Mouse (Mus musculus): ENCODE results near the gene Hfe2. TPM values are rescaled to one million over a fixed set of nuclear protein-coding genes. Genes with fewer than 3 reads are reported as not detected.

The Hfe2 gene
- polyA plus RNA-seq, 1 experiment from 2014 or later: 36.4 TPM

DNA sequence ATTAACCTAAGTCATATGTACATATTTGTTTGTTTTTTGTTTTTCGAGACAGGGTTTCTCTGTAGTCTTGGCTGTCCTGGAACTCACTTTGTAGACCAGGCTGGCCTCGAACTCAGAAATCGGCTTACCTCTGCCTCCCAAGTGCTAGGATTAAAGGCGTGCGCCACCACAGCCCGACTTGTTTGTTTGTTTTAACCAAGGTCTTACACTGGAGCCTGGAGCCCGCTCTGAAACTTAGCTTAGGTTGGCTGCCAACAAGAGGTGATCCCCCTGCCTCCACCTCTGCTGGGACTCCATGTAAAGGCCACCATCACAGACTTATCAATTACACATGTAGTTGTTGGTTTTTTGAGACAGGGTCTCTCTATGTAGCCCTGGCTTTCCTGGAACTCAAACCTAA lies 23.9 kb downstream of the Hfe2 start:
- 76% methylated on average over 7 of the region's 7 CpGs for WGBS
- Histone ChIP-seq H3K4me3 (ENCODE audit: low read depth, low read length) (no peak overlapping the region), H3K4me1 (ENCODE audit: control insufficient read depth, insufficient read depth, low read length) (no peaks in the 10 kb centered on the region), H3K9me3 (ENCODE audit: control insufficient read depth, low read length) (no peaks in the 10 kb centered on the region), H3K9ac (ENCODE audit: low read depth, low read length) (no peak overlapping the region), H3K4me2 (ENCODE audit: low read depth, low read length) (no peak overlapping the region), H3K27me3 (replicated peaks; ENCODE audit: control insufficient read depth, insufficient read depth, low read length) (no peaks in the 10 kb centered on the region), H3K36me3 (ENCODE audit: control insufficient read depth, insufficient read depth, low read length) (no peaks in the 10 kb centered on the region), H3K27ac (replicated peaks; ENCODE audit: low read depth, low read length) (no peak overlapping the region)
- ATAC-seq (ENCODE audit: low read depth) (no peak), DNase-seq (ENCODE audit: low spot score) (no peak)

DNA sequence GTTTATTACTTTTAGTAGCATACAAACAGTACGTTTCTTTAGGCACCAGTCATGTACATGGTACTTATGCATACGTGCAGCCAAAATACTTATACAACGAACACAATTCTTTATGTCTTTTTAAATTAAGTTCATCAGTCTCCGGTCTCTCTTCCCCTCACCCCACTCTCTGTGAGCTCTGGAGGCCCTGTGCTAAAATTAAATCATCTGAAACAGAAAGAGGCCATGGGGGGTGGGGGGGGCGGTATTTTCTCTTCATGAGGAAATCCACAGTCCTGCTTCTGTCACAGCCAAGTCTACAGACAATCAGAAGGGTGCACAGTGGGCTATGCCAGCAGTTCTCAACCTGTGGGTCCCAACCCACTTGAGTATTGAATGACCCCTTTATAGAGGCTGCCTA lies 24.4 kb downstream of the Hfe2 start:
- ATAC-seq (ENCODE audit: low read depth) (no peak), DNase-seq (ENCODE audit: low spot score) (no peak)
- Histone ChIP-seq H3K36me3 (ENCODE audit: control insufficient read depth, insufficient read depth, low read length) (no peaks in the 10 kb centered on the region), H3K9me3 (ENCODE audit: control insufficient read depth, low read length) (no peaks in the 10 kb centered on the region), H3K27ac (replicated peaks; ENCODE audit: low read depth, low read length) (no peak overlapping the region), H3K4me3 (ENCODE audit: low read depth, low read length) (no peak overlapping the region), H3K4me2 (ENCODE audit: low read depth, low read length) (no peak overlapping the region), H3K27me3 (replicated peaks; ENCODE audit: control insufficient read depth, insufficient read depth, low read length) (no peaks in the 10 kb centered on the region), H3K4me1 (ENCODE audit: control insufficient read depth, insufficient read depth, low read length) (no peaks in the 10 kb centered on the region), H3K9ac (ENCODE audit: low read depth, low read length) (no peak overlapping the region)
- WGBS: 71% methylated on average over 5 of the region's 5 CpGs

DNA sequence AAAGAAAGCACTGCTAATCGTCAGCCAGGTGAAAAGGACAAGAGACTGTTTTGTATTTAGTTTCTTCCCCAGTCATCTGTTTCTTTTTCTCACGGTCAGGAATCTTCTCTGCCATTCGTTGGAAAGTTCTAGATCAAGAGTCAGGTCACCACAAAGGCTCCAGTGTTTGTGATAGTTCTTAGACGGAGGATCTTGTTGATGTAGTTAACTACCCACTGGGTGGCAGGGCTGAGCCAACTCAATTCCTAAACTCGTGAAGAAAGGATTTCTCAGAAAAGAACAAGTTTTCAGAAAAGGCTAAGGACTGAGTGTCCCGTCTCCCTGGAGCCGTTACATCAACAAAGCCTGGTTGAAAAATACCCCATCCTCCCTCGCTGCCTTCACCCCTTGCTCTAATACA lies 26.2 kb downstream of the Hfe2 start:
- Histone ChIP-seq H3K27me3 (replicated peaks; ENCODE audit: control insufficient read depth, insufficient read depth, low read length) (no peaks in the 10 kb centered on the region), H3K4me1 (ENCODE audit: control insufficient read depth, insufficient read depth, low read length) (peaks cover 12% of the 10 kb centered on the region), H3K4me2 (ENCODE audit: low read depth, low read length) (0 out of 2 replicates have a peak overlapping the region, but pooled peaks have one; percentile 5)

DNA sequence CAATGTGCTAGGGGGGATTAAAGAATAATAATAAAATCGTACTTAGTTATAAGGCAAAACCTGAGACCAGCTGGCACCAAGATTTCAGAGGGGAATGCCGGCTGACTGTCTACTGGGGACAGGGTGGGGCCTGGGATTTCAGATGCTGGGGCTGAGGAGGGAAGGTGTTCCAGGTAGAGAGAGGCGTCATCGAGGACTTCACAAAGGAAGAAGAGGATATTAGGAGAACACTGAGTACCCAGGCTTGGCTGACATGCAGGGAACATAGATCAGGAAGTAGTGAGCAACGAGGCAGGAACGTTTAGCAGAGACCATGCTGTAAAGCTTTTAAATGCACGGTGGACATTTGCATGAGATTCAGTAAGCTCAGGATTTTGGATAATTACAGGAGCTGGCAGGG lies 26.9 kb downstream of the Hfe2 start:
- ATAC-seq (ENCODE audit: low read depth) (no peak), DNase-seq (ENCODE audit: low spot score) (no peak)
- H3K9me3 ChIP-seq (ENCODE audit: control insufficient read depth, low read length): no peaks in the 10 kb centered on the region
- peaks cover 12% of the 10 kb centered on the region for H3K4me1 ChIP-seq (ENCODE audit: control insufficient read depth, insufficient read depth, low read length)
- H3K36me3 ChIP-seq (ENCODE audit: control insufficient read depth, insufficient read depth, low read length): no peaks in the 10 kb centered on the region
- no peak overlapping the region for H3K4me3 ChIP-seq (ENCODE audit: low read depth, low read length)
- no peak overlapping the region; the same call in 1 of the 2 replicates for H3K27ac ChIP-seq (replicated peaks; ENCODE audit: low read depth, low read length)
- H3K9ac ChIP-seq (ENCODE audit: low read depth, low read length): no peak overlapping the region
- WGBS: 68% methylated on average over 7 of the region's 7 CpGs
- H3K4me2 ChIP-seq (ENCODE audit: low read depth, low read length): no peak overlapping the region
- H3K27me3 ChIP-seq (replicated peaks; ENCODE audit: control insufficient read depth, insufficient read depth, low read length): no peaks in the 10 kb centered on the region

More for the DNA sequence above, 26.2 kb downstream of the Hfe2 start:
- DNase-seq (ENCODE audit: low spot score) (peak; percentile 84), ATAC-seq (ENCODE audit: low read depth) (0 out of 2 replicates have a peak, but pooled peaks have one; percentile 17)
- Histone ChIP-seq H3K4me3 (ENCODE audit: low read depth, low read length) (no peak overlapping the region), H3K27ac (replicated peaks; ENCODE audit: low read depth, low read length) (peak overlapping the region; percentile 46; the same call in 1 of the 2 replicates), H3K9ac (ENCODE audit: low read depth, low read length) (peak overlapping the region; percentile 47; the same call in 1 of the 2 replicates), H3K9me3 (ENCODE audit: control insufficient read depth, low read length) (no peaks in the 10 kb centered on the region), H3K36me3 (ENCODE audit: control insufficient read depth, insufficient read depth, low read length) (no peaks in the 10 kb centered on the region)
- 8% methylated on average over 8 of the region's 8 CpGs for WGBS

DNA sequence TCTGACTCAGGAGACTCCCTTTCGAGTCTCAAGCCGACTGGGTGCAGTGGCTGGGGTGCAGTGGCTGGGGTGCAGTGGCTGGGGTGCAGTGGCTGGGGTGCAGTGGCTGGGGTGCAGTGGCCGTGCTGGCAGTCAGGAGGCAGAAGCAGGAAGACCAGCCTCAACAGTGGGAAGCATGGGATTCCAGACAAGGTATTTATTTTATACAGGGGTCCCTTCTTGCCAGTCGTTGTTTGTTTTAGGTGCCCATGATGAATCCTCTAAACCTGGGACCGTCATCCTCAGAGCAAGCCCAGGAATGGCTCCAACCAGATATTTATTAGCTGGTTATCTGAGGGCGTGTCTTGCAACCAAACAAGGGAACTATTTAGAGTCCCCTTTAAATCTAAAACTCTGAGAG lies 28.6 kb downstream of the Hfe2 start:
- Histone ChIP-seq H3K4me2 (ENCODE audit: low read depth, low read length) (no peak overlapping the region), H3K9ac (ENCODE audit: low read depth, low read length) (no peak overlapping the region), H3K9me3 (ENCODE audit: control insufficient read depth, low read length) (no peaks in the 10 kb centered on the region), H3K27ac (replicated peaks; ENCODE audit: low read depth, low read length) (no peak overlapping the region), H3K27me3 (replicated peaks; ENCODE audit: control insufficient read depth, insufficient read depth, low read length) (no peaks in the 10 kb centered on the region), H3K4me3 (ENCODE audit: low read depth, low read length) (no peak overlapping the region), H3K4me1 (ENCODE audit: control insufficient read depth, insufficient read depth, low read length) (peaks cover 12% of the 10 kb centered on the region), H3K36me3 (ENCODE audit: control insufficient read depth, insufficient read depth, low read length) (no peaks in the 10 kb centered on the region)
- ATAC-seq (ENCODE audit: low read depth) (no peak), DNase-seq (ENCODE audit: low spot score) (no peak)
- 73% methylated on average over 6 of the region's 6 CpGs for whole genome bisulfite sequencing

DNA sequence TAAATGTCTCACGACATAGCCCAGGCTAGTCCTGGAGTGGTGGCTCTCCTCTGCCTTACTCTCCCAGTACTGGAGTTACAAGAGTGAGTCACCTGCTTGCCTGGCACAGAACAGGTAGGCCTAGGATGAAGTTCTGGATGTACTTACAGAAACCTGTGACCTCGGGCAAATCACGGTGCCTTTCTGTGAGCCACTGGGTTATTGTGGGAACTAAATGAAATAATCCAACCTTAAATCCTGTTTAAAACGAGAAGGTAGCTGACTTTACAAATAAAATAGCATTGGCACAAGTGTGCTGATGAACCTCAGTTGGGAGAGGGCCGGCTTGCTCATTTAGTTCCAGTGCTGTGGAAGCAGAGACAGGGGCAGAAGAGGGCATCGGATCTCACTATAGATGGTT lies 29.3 kb downstream of the Hfe2 start:
- 77% methylated on average over 6 of the region's 6 CpGs for WGBS
- Histone ChIP-seq H3K9me3 (ENCODE audit: control insufficient read depth, low read length) (no peaks in the 10 kb centered on the region), H3K4me1 (ENCODE audit: control insufficient read depth, insufficient read depth, low read length) (peaks cover 12% of the 10 kb centered on the region), H3K4me3 (ENCODE audit: low read depth, low read length) (no peak overlapping the region), H3K36me3 (ENCODE audit: control insufficient read depth, insufficient read depth, low read length) (no peaks in the 10 kb centered on the region), H3K27me3 (replicated peaks; ENCODE audit: control insufficient read depth, insufficient read depth, low read length) (no peaks in the 10 kb centered on the region), H3K4me2 (ENCODE audit: low read depth, low read length) (no peak overlapping the region), H3K9ac (ENCODE audit: low read depth, low read length) (no peak overlapping the region), H3K27ac (replicated peaks; ENCODE audit: low read depth, low read length) (peak overlapping the region; percentile 80; the same call in 1 of the 2 replicates)
- DNase-seq (ENCODE audit: low spot score) (no peak), ATAC-seq (ENCODE audit: low read depth) (no peak)

DNA sequence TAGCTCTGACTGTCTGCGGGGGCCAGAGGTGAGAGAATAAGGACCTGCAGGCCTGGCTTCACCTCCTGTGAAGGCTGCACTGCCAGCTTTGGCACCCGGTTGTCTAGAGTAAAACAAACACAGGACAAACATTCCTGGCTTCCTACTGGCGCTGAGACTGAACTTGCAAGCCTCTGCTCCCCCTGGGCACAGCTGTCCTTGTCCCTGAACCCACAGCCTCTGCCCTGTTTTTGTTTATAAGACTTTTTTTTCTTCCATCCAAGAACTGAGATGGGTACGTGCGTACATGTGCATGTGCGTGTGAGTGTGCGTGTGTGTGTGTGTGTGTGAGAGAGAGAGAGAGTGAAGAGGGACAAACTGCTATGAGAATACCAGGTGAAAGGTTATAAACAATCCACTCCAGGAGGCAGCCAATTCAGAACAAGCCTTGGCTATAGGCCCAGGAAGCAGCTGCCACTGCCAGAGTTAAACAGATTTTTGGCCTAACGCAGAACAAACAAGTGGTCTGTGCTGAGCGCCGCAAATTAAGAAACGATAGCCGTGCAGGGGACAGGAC lies 30.1 kb downstream of the Hfe2 start:
- no peaks in the 10 kb centered on the region for H3K27me3 ChIP-seq (replicated peaks; ENCODE audit: control insufficient read depth, insufficient read depth, low read length)
- peaks cover 20% of the 10 kb centered on the region for H3K4me1 ChIP-seq (ENCODE audit: control insufficient read depth, insufficient read depth, low read length)
- DNase-seq (ENCODE audit: low spot score) (peak; percentile 89), ATAC-seq (ENCODE audit: low read depth) (peak; percentile 11; the same call in 1 of the 2 replicates)
- H3K4me2 ChIP-seq (ENCODE audit: low read depth, low read length): peak overlapping the region; percentile 23; the same call in 1 of the 2 replicates
- H3K4me3 ChIP-seq (ENCODE audit: low read depth, low read length): no peak overlapping the region
- peak overlapping the region; percentile 80 for H3K27ac ChIP-seq (replicated peaks; ENCODE audit: low read depth, low read length)
- H3K9me3 ChIP-seq (ENCODE audit: control insufficient read depth, low read length): no peaks in the 10 kb centered on the region
- peaks cover 7% of the 10 kb centered on the region for H3K36me3 ChIP-seq (ENCODE audit: control insufficient read depth, insufficient read depth, low read length)
- peak overlapping the region; percentile 36; the same call in 1 of the 2 replicates for H3K9ac ChIP-seq (ENCODE audit: low read depth, low read length)
- WGBS: 31% methylated on average over 12 of the region's 12 CpGs

DNA sequence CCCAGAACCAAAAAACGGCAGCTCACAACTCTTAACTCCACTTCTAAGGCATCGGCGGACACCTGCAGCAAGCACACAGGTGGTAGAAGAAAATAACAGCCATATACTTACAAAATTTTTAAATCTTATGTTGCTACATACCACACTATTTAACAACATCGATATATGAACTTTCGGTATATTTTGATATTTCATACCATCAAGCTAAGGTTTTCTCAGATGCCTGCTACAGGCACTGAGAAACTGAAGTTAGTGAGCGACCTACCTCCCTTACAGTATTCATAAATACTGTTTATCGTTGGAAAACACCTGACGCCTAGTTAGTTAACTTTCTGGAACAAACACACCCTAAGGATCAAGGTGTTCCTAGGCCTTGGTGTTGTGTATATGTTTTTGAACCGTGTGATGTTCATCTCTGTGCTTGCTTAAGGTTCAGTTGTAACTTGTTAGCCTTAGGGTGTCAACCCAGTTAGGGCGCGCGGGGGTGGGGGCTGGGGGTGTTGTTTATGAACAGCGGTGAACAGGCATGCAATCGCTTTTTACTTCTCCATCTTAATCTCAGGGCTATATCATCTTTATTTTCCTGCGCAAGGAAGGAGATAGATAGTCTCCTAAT lies 31.1 kb downstream of the Hfe2 start:
- H3K9ac ChIP-seq (ENCODE audit: low read depth, low read length): no peak overlapping the region
- H3K27ac ChIP-seq (replicated peaks; ENCODE audit: low read depth, low read length): peak overlapping the region; percentile 91; the same call in 1 of the 2 replicates
- no peaks in the 10 kb centered on the region for H3K9me3 ChIP-seq (ENCODE audit: control insufficient read depth, low read length)
- no peaks in the 10 kb centered on the region for H3K27me3 ChIP-seq (replicated peaks; ENCODE audit: control insufficient read depth, insufficient read depth, low read length)
- ATAC-seq (ENCODE audit: low read depth) (no peak), DNase-seq (ENCODE audit: low spot score) (no peak)
- H3K4me2 ChIP-seq (ENCODE audit: low read depth, low read length): peak overlapping the region; percentile 84
- WGBS: 77% methylated on average over 15 of the region's 15 CpGs
- peaks cover 29% of the 10 kb centered on the region for H3K4me1 ChIP-seq (ENCODE audit: control insufficient read depth, insufficient read depth, low read length)
- peaks cover 17% of the 10 kb centered on the region for H3K36me3 ChIP-seq (ENCODE audit: control insufficient read depth, insufficient read depth, low read length)
- H3K4me3 ChIP-seq (ENCODE audit: low read depth, low read length): peak overlapping the region; percentile 64; the same call in 1 of the 2 replicates
